Mouse (Mus musculus): Measurements from ENCODE around the gene Fyn.

Gene Fyn

DNA sequence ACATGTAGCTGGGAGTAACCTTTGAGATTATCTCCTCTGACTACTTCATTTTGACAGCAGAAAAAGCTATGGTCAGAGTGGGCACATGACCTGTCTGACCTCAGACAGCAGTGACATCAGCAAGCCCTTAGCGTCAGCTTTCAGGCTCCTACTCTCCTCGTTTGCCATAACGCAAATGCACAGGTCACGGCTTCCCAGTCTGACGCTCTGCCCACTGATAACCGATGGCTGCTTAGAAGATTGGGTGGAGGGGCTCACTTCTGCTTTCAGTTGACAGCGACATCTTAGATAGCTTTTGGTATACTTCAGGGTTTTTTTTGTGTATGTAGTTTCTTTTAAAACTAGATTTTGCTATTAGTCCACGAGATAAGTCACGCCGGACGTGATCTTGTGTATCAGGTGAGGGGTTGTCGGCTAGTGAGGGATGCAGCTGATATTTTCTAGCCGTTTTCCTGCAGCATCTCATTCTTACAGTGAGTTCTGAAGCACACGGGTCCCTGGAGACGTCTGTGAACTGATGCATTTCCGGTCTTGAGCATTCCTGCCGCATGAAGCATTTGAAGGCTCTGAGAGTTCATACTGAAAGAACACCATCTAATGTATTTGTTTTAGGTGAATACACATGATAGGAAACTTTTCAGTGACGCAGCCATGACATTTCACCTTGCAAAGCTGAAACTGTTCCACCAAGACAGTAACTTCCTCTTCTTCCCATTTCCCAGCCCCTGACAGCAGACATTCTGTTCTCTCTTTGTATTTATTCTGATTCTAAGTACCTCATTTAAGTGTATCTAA lies 44.4 kb downstream of the Fyn start:
- DNase-seq (ENCODE audit: low spot score), result no peak

DNA sequence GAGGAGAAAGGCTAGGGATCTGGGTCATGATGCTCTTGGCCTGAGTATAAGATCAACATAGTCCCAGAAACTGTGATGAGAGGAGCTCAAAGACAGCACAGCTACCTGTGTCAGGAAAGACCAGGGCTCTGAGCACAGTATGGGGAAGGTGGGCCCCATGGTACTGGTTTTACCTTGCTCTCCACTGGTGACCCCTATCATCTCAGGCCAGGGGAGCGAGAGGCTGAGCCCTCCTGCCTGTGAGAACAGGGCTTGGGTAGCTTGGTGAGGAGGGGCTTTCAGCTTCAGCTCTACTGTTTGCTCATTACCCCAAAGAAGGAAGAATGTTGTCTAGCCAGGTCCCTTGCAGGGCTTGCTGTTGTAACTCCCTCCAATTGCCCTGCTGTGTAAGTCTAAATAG lies 45.4 kb downstream of the Fyn start:
- no peak for DNase-seq (ENCODE audit: low spot score)

DNA sequence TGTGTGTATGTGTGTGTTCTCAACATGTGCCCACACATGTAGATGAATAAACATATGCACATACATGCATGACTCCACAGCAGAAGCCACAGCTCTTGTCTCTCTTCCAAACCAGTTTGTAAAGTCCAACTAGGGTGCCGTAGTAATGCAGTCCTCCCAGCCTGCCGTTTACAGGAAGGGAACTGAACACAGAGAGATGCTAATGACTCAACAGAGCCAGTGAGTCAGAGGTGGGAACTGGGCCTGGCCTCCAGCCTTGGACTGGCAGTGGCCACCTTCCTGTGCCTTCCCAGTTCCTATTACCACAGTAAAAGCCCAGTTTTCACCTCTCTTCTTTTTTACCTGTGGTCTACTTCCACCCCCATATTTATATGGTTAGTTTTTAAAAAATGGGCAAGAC lies 46.9 kb downstream of the Fyn start:
- DNase-seq (ENCODE audit: low spot score), result peak; percentile 40

GRCm38 (mm10) chr10:39417611-39418010 lies 49.0 kb downstream of the Fyn start:
- DNase-seq (ENCODE audit: low spot score), result no peak

GRCm38 (mm10) chr10:39418395-39418794 lies 49.7 kb downstream of the Fyn start:
- DNase-seq (ENCODE audit: low spot score), result no peak

GRCm38 (mm10) chr10:39420842-39421617 lies 52.4 kb downstream of the Fyn start:
- no peak for DNase-seq (ENCODE audit: low spot score)

DNA sequence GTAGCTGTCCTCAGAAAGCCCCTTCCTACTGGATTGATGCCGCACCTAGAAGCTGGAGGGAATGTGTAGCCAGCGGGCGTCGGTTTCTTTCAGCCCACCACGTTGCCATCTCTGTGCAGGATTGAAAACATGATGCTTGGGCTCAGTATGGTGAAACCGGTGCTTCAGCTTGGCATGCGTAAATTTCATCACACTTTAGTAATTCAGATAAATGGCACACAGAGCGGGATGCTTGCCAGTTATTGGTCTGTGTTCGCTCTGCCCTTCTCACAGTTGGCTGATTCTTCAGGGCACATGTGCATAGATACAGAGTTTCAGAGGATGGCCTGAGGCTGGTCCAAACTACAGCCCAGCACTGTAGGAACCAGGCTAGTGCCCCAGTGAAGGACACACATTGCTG lies 53.1 kb downstream of the Fyn start:
- no peak for DNase-seq (ENCODE audit: low spot score)

DNA sequence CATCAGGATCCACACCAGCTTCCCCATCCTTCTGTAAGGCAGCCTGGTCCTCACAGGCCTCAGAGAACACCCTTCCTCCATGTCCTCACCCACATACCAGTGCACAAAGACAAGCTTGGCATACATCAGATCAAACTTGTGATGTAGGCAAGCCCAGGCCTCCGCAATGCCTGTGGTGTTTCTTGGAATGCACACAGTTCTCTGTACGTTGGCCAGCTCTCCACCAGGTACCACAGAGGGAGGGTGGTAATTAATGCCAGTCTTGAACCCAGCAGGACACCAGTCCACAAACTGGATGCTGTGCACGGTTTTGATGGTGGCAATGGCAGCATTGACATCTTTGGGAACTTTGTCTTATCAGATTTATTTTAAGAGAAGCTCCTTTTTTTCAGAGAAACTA lies 56.0 kb downstream of the Fyn start:
- DNase-seq (ENCODE audit: low spot score), result no peak

DNA sequence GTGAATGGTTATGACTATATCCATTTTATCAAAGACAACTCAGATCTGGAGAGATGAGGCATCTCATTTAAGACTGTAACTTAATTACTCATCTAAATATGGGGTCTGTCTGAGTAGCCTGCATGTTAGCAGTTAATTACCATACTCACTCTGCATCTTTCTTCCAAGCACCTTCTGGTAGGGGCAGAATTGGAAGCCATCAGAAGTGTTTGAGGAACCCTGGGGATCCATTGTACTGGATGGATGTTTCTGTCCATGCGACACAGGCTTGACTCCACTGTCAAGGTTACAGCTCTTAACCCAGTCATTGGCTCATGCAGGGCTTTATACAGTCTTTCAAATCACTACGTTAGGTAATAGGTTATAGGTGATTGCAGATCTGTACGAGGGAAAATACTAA lies 57.4 kb downstream of the Fyn start:
- DNase-seq (ENCODE audit: low spot score), result no peak

DNA sequence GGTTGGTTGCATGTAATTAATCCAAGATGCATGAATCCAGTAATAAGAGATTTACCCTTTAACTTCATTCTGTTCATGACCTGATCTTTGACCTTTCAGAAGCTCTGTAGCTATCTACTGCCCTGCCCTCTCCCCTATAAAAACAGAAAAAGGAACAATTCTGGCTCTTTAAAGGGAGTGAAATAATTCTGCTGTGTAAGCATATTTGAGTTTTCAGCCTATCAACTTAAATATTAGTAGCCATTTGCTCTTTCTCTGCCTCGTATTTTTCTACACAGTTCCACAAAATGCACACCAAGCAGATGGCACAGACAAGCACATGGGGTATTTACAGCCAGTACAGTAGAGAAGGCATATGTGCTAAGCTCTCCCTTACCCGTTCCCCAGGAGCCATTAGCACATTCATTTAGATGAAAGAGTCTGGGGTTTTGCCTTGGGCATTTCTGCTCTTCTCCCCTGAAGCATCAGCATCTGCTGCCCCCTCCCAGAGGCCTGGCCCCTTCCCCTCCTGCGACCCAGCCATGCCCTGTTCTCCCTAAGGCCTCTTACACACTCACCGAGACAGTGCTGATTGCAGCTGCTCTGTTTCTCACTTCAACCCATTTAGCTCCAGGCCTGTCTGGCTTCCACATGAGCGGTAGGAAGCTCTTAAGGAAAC lies 58.3 kb downstream of the Fyn start:
- DNase-seq (ENCODE audit: low spot score), result no peak

DNA sequence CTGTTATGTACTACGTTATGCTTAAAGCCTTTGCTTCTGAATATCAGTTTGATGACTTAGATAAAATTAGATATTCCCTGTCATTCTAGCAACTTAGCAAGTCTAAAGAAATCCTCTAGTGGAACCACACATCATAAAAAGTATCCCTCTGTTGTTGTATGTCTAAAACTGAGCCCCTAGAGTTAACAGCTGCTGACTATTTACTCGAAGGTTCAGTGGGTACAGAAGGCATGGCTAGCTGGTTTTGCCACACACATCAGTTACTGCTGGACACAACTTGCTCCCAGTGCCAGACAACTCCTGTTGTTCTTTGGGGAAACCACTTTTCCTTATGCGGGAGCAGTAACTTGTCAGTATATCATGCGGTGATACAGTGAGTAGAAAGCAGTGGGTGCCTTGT lies 61.0 kb downstream of the Fyn start:
- DNase-seq (ENCODE audit: low spot score), result no peak

- no peak for DNase-seq (ENCODE audit: low spot score)
Measured at GRCm38 (mm10) chr10:39430074-39430764, 61.6 kb downstream of the Fyn start.

DNA sequence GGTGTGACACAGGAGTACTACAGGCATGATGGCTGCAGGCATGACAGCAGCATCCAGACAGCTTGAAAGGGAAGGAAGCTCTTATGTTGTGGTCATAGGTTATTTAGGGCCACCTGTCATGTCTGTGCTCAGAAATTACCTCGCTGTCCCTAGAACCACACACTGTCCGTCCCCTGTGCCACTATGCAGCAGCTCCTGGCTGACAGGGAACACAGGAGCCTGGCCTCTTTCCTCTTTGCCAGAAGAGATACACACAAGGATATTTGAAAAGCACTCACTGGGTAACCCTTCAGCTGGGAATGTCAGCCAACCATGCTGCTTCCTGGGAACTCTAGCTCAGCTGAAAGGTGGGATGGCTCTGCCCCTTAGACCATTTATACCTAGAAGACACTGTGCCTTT lies 62.6 kb downstream of the Fyn start:
- no peak for DNase-seq (ENCODE audit: low spot score)

- no peak for DNase-seq (ENCODE audit: low spot score)
Measured at GRCm38 (mm10) chr10:39432648-39433568, 64.3 kb downstream of the Fyn start.

DNA sequence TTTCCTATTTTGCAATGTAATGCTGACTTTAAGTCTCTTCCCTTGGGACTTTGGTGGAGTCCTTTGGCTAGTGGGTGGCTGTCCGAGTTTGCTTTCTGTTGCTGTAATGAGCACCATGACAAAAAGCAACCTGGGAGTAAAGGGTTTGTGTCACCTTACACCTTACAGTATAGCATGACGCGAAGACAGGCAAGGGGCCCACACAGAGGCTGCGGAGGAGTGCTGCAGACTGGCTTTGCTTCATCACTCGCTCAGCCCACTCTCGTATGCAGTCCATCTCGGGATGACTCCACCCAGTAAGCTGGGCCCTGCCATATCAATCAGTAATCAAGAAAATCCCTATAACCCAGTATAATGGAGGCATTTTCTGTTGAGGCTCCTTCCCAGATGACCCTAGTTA lies 65.2 kb downstream of the Fyn start:
- DNase-seq (ENCODE audit: low spot score), result no peak

DNA sequence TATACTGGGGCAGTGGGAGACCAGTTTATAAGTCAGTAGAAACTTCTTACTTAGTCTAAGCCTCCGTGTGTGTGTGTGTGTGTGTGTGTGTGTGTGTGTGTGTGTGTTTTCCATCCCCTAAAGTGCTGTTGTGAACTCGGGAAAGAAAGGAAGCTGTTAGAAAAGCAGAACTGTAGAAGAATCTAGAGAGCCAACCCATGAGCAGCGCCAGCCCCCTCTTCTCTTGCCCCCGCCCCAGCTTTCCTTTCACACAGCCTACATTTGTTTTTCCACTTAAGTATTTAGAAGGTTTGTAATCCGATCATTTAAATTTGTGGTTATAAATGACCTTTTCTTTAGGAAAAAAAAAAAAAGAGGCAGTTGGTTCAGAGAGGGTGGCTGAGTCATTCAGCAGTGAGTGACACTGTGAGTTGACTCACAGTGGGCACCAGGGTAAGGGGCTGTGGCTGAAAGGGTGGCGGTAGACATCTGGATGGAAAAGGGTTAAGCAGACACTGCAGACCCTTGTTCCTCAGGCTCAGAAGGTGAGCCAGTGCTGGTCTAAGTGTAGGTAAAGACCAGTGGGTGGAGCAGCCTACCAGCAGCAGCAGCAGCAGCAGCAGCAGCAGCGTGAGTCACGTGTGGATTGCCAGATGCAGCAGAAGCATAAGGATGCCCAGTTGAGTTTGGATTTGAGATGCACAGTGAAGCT lies 66.2 kb downstream of the Fyn start:
- no peak for DNase-seq (ENCODE audit: low spot score)

- no peak for DNase-seq (ENCODE audit: low spot score)
Measured at GRCm38 (mm10) chr10:39438905-39439304, 70.2 kb downstream of the Fyn start.

DNA sequence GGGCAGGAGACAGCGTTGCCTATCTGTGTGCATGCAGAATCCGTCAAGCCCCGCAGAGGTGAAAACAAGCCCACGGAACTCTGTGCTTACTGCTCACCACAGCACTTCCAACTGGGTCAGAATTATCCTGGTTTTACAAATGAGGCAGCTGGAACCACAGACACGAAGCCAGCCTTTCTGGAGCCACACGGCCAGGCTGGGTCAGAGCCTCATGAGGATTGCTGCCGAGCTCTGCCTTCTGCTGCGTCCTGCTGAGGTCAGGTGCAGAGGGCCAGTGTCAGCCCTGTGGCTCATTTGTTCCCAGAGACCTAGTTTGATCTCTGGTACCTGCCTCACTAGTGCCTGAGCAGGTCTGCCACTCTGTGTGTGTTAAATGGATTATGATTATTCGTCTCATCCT lies 71.9 kb downstream of the Fyn start:
- DNase-seq (ENCODE audit: low spot score), result no peak

DNA sequence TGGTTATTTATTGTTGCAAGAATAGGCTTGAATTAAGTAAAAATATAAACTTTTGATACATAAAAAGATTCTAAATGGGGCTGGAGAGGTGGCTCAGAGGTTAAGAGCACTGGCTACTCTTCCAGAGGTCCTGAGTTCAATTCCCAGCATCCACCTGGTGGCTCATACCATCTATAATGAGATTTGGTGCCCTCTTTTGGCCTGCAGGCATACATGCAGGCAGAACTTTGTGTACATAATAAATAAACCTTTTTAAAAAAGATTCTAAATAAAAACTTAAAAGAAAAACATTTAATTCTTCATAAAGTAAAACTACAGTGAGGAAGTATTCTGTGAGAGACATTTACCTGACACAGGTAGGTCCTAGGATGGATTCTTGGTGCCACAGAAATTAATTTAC lies 73.0 kb downstream of the Fyn start:
- no peak for DNase-seq (ENCODE audit: low spot score)

GRCm38 (mm10) chr10:39443122-39443521 lies 74.5 kb downstream of the Fyn start:
- DNase-seq (ENCODE audit: low spot score), result no peak

DNA sequence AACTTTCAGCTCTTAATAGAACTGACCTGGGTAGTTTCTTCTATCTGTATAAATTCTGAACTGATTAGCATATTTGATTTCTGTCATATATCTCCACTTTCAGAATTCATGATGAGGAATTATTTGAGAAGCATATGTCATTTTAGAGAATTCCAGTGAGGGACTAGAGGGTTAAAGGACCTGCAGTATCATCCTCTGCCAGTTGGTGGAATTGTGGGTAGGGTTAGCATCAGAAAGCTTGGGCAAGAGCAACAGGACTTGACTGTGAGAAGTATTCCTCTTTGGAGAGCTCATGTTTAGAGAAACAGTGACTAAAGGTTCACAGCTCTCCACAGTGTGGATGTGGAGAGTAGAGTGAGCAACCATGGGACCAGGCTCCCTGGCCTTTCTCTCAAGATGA lies 75.3 kb downstream of the Fyn start:
- DNase-seq (ENCODE audit: low spot score), result no peak

Measured in urinary bladder, postnatal 14 days (tissue).